Mouse (Mus musculus): ENCODE results near the gene Chrna9. TPM values are rescaled to one million over a fixed set of nuclear protein-coding genes. Genes with fewer than 3 reads are reported as not detected.

The Chrna9 gene
- total RNA-seq, 2 experiments from 2014 or later = not detected

- TF ChIP-seq CTCF (conservative IDR thresholded peaks at IDR 0.05) = no peak
- Histone ChIP-seq H3K4me3 (no peak overlapping the region), H3K27ac (peak overlapping the region; percentile 91)
- no peak for DNase-seq (ENCODE audit: low spot score in 2 of 2)
These were observed 19.7 kb downstream of the Chrna9 start for GRCm38 (mm10) chr5:65954130-65955080.

GRCm38 (mm10) chr5:65955343-65956143, 20.8 kb downstream of the Chrna9 start:
- Histone ChIP-seq H3K27ac (peak overlapping the region; percentile 91), H3K4me3 (peak overlapping the region; percentile 50)
- TF ChIP-seq CTCF (conservative IDR thresholded peaks at IDR 0.05) = peak; percentile 90
- DNase-seq (ENCODE audit: low spot score in 2 of 2) = peak; percentile 55 to 73

GRCm38 (mm10) chr5:65956144-65957008, 21.7 kb downstream of the Chrna9 start:
- DNase-seq (ENCODE audit: low spot score in 2 of 2) = no peak
- H3K4me3 ChIP-seq = peak overlapping the region; percentile 50

GRCm38 (mm10) chr5:65958597-65958996, 23.9 kb downstream of the Chrna9 start:
- Histone ChIP-seq H3K4me3 (no peak overlapping the region), H3K27ac (no peak overlapping the region)
- TF ChIP-seq CTCF (conservative IDR thresholded peaks at IDR 0.05) = peak; percentile 100; the same call in 1 of the 2 replicates
- DNase-seq (ENCODE audit: low spot score in 2 of 2) = peak; percentile 27 to 60

More at GRCm38 (mm10) chr5:65956144-65957008, 21.7 kb downstream of the Chrna9 start:
- H3K27ac ChIP-seq = no peak overlapping the region; the same call in 1 of the 2 replicates
- no peak for TF ChIP-seq CTCF (conservative IDR thresholded peaks at IDR 0.05)

- no peak for DNase-seq (ENCODE audit: low spot score in 2 of 2)
- no peak; the same call in 1 of the 2 replicates for TF ChIP-seq CTCF (conservative IDR thresholded peaks at IDR 0.05)
- no peak overlapping the region for H3K27ac ChIP-seq
- no peak overlapping the region for H3K4me3 ChIP-seq
These were observed 25.3 kb downstream of the Chrna9 start for GRCm38 (mm10) chr5:65959893-65960596.

GRCm38 (mm10) chr5:65960597-65960950, 25.9 kb downstream of the Chrna9 start:
- Histone ChIP-seq H3K4me3 (no peak overlapping the region), H3K27ac (no peak overlapping the region)
- no peak for TF ChIP-seq CTCF (conservative IDR thresholded peaks at IDR 0.05)
- no peak for DNase-seq (ENCODE audit: low spot score in 2 of 2)

- peak in 1 of 2 experiments; percentile 22 for DNase-seq (ENCODE audit: low spot score in 2 of 2)
- Histone ChIP-seq H3K27ac (no peak overlapping the region), H3K4me3 (no peak overlapping the region)
- no peak for TF ChIP-seq CTCF (conservative IDR thresholded peaks at IDR 0.05)
These were observed 28.6 kb downstream of the Chrna9 start for GRCm38 (mm10) chr5:65963291-65963690.

- no peak overlapping the region for H3K27ac ChIP-seq
- peak in 1 of 2 experiments; percentile 22 for DNase-seq (ENCODE audit: low spot score in 2 of 2)
- H3K4me3 ChIP-seq = no peak overlapping the region
- no peak for TF ChIP-seq CTCF (conservative IDR thresholded peaks at IDR 0.05)
These were observed 31.1 kb downstream of the Chrna9 start for GRCm38 (mm10) chr5:65965771-65966279.

- no peak for TF ChIP-seq CTCF (conservative IDR thresholded peaks at IDR 0.05)
- Histone ChIP-seq H3K27ac (no peak overlapping the region), H3K4me3 (no peak overlapping the region)
- no peak for DNase-seq (ENCODE audit: low spot score in 2 of 2)
These were observed 32.4 kb downstream of the Chrna9 start for GRCm38 (mm10) chr5:65967091-65967490.

- Histone ChIP-seq H3K4me3 (no peak overlapping the region), H3K27ac (no peak overlapping the region)
- no peak for DNase-seq (ENCODE audit: low spot score in 2 of 2)
- no peak for TF ChIP-seq CTCF (conservative IDR thresholded peaks at IDR 0.05)
These were observed 33.3 kb downstream of the Chrna9 start for GRCm38 (mm10) chr5:65968004-65968403.

GRCm38 (mm10) chr5:65973189-65973588, 38.5 kb downstream of the Chrna9 start:
- no peak for TF ChIP-seq CTCF (conservative IDR thresholded peaks at IDR 0.05)
- Histone ChIP-seq H3K4me3 (no peak overlapping the region), H3K27ac (no peak overlapping the region)
- no peak for DNase-seq (ENCODE audit: low spot score in 2 of 2)
